ENCODE assay signal across 10 mouse cellular contexts in the genomic region with DNA sequence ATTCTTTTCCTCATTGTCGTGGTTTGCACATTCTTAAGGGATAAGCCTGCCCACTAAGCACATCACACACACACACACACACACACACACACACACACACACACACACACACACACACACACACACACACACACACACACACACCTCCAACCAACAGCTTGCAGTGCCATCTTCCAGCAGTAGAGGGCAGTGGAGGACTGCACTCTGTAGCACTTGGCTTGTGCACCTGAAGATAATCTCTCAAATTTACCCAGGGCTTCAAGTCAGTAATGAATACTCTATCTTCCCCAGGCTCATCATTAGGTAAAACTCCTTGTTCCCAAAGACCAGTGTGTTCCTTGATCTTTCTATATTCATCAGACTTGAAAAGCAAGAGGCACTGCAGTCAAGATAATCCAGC. TPM values are rescaled to one million over a fixed set of nuclear protein-coding genes. Genes with fewer than 3 reads are reported as not detected.
DNase-seq lines count a peak whose midpoint lies in the region; ATAC-seq and TF ChIP-seq lines count a peak whose summit lies in the region.
"Had no signal": no experiment of that assay in that cellular context is flagged by ENCODE, and none has a peak within 500 bp of the region (broad histone marks: within the 10 kb centered on the region; RNA-seq: fewer than 3 reads in every experiment).

No protein-coding gene starts in this region.

- no peak for DNase-seq in gastrocnemius, adult 2 months
- no peak for DNase-seq in gastrocnemius, adult 18-20 months (ENCODE audit: low spot score)
- DNase-seq in 416B (ENCODE audit: low read depth), result peak; percentile 80
- DNase-seq in T-cell, adult 2 months (ENCODE audit: low spot score), result peak; percentile 19
- DNase-seq in left cerebral cortex, postnatal 4 days, result peak; percentile 68

- TF ChIP-seq POLR2A in embryonic fibroblast, embryonic 13.5 days (IDR thresholded peaks at IDR 0.05; ENCODE audit: low read depth, low read length), result no peak

- intact Hi-C loops in gastrocnemius, adult 2 months (cut with DNase I), result no loop called here
- intact Hi-C loops in left cerebral cortex, postnatal 4 days (cut with DNase I), result loop anchor here (5.0 kb wide), 1 partner anchor 138 kb away; no protein-coding TSS in a partner anchor

- ATAC-seq in neutrophil, adult 5-6 weeks (ENCODE audit: extremely low read depth, insufficient number of reproducible peaks, low FRiP score, poor library complexity, severe bottlenecking), result 0 out of 2 replicates have a peak, but pooled peaks have one; percentile 75
- ATAC-seq in erythroblast, adult 5-6 weeks (replicated peaks; ENCODE audit: low FRiP score, poor library complexity, severe bottlenecking), result no peak

- H3K27ac ChIP-seq in gastrocnemius, adult 2 months, result no peak overlapping the region
- H3K27ac ChIP-seq in embryonic fibroblast, embryonic 13.5 days (ENCODE audit: insufficient read depth, low read length), result no peak overlapping the region
- H3K27ac ChIP-seq: embryonic facial prominence, embryonic 12.5 days; limb, embryonic 13.5 days had no signal

- H3K4me1 ChIP-seq in embryonic fibroblast, embryonic 13.5 days (ENCODE audit: control insufficient read depth, insufficient read depth, low read length), result no peaks in the 10 kb centered on the region
- H3K4me1 ChIP-seq: embryonic facial prominence, embryonic 12.5 days; limb, embryonic 13.5 days had no signal

- peak; percentile 55 for TF ChIP-seq CTCF in gastrocnemius, adult 2 months (IDR thresholded peaks at IDR 0.05)
- TF ChIP-seq CTCF in embryonic fibroblast, embryonic 13.5 days (IDR thresholded peaks at IDR 0.05; ENCODE audit: borderline replicate concordance, insufficient read depth, low read length), result peak; percentile 90; the same call in 1 of the 2 replicates

- H3K4me3 ChIP-seq in gastrocnemius, adult 2 months, result no peak overlapping the region
- no peak overlapping the region for H3K4me3 ChIP-seq in embryonic fibroblast, embryonic 13.5 days (ENCODE audit: insufficient read depth, low read length)
- H3K4me3 ChIP-seq: embryonic facial prominence, embryonic 12.5 days; limb, embryonic 13.5 days had no signal

RNA-seq across cellular contexts. Expression of a gene that starts 41.8 kb away (rescaled TPM):
- total RNA-seq in gastrocnemius, adult 2 months (2021), result not detected
- not detected for total RNA-seq in gastrocnemius, adult 18-20 months (2021)
- not detected in 2 replicates for polyA plus RNA-seq in embryonic fibroblast, embryonic 13.5 days (2011; ENCODE audit: insufficient read length, low read depth, missing spikeins)
- 1 to 10 TPM; 5.9 to 7.4 TPM for total RNA-seq in left cerebral cortex, postnatal 4 days (2021)
- total RNA-seq in neutrophil, adult 5-6 weeks (2017), result not detected in 2 replicates
- total RNA-seq in erythroblast, adult 5-6 weeks (2015; ENCODE audit: low replicate concordance), result not detected in 2 replicates
- not detected in 2 replicates for total RNA-seq in erythroblast, adult 5-6 weeks (2017; ENCODE audit: low replicate concordance)

Comparison
In these comparisons a context has a peak if more than half of its experiments do, and no peak if none do; other contexts are left out.
1. DNase-seq: peak in 416B (single experiment), T-cell, adult 2 months (single experiment) and left cerebral cortex, postnatal 4 days (single experiment); none in gastrocnemius, adult 2 months (single experiment) and gastrocnemius, adult 18-20 months (single experiment).